Mouse (Mus musculus) monocyte, adult 59 days (primary cell): Measurements from ENCODE around the gene Gm10961. TPM values are rescaled to one million over a fixed set of nuclear protein-coding genes. Genes with fewer than 3 reads are reported as not detected.

Experiments
- total RNA-seq, 2 experiments: library from RNA; stranded (reverse); gene quantifications; one replicate each; pipeline ENCODE4 v1.2.4; 2023

The Gm10961 gene
- total RNA-seq = not detected

GRCm38 (mm10) chr3:107630682-107631522 is at the start of gene Gm10961:
TSS of gene Gm10961 (plus strand) at chr3:107631322.

GRCm38 (mm10) chr3:107594662-107595263 is 36.4 kb upstream of the Gm10961 start, which contains the start of gene Alx3:
TSS of gene Alx3 (plus strand) at chr3:107595031.

GRCm38 (mm10) chr3:107631523-107631958 is 419 bp downstream of the Gm10961 start, which contains the start of gene Strip1:
TSS of gene Strip1 (minus strand) at chr3:107631694.

Other genes with a start within 250 kb of the Gm10961 start
- not detected for gene Kcnc4, start 171.8 kb upstream of the Gm10961 start, total RNA-seq
- not detected for gene Slc6a17, start 113.3 kb upstream of the Gm10961 start, total RNA-seq
- not detected for gene Ubl4b, start 76.2 kb upstream of the Gm10961 start, total RNA-seq
- not detected for gene Alx3, start 36.3 kb upstream of the Gm10961 start, total RNA-seq
- gene Strip1, start 372 bp downstream of the Gm10961 start, total RNA-seq = 10 to 100 TPM; 28.4 to 30.9 TPM
- 10 to 100 TPM; 46.5 to 58.0 TPM for gene Ahcyl1, start 65.2 kb downstream of the Gm10961 start, total RNA-seq
- 10 to 100 TPM in 1 of 2 experiments, 1 to 10 TPM in 1; 8.9 to 11.2 TPM for gene Csf1, start 129.1 kb downstream of the Gm10961 start, total RNA-seq
- not detected for gene Eps8l3, start 245.9 kb downstream of the Gm10961 start, total RNA-seq